Mouse (Mus musculus) C2C12 (cell line): ENCODE data around the gene Kat5.

Experiments
- CEBPB ChIP-seq: IDR thresholded peaks from one replicate; pipeline ENCODE4 v1.6.1; 2011; ENCODE audit warnings: low read depth, mild to moderate bottlenecking, control low read depth, moderate library complexity
- CTCF ChIP-seq: IDR thresholded peaks from one replicate; pipeline ENCODE4 v1.5.1; 2011; ENCODE audit not compliant: control insufficient read depth, insufficient read depth, insufficient read length
- FOSL1 ChIP-seq: IDR thresholded peaks from one replicate; pipeline ENCODE4 v1.8.0; 2011; ENCODE audit warnings: mild to moderate bottlenecking, low read length; ENCODE audit not compliant: poor library complexity, insufficient read depth, severe bottlenecking
- MAX ChIP-seq: IDR thresholded peaks from one replicate; pipeline ENCODE4 v1.6.1; 2011; ENCODE audit warnings: mild to moderate bottlenecking, control low read depth
- MYOD1 ChIP-seq: IDR thresholded peaks from one replicate; pipeline ENCODE4 v1.6.1; 2011; ENCODE audit warnings: low read depth; ENCODE audit not compliant: control insufficient read depth, insufficient read length
- MYOG ChIP-seq: IDR thresholded peaks from one replicate; pipeline ENCODE4 v1.6.1; 2011; ENCODE audit not compliant: control insufficient read depth, insufficient read length; ENCODE audit errors: extremely low read depth
- USF1 ChIP-seq: IDR thresholded peaks from one replicate; pipeline ENCODE4 v1.6.1; 2011; ENCODE audit warnings: low read depth, mild to moderate bottlenecking, control low read depth, moderate library complexity

- TF ChIP-seq CTCF (no peak), USF1 (no peak), FOSL1 (no peak), CEBPB (no peak), MAX (no peak), MYOD1 (no peak), MYOG (no peak)
Measured at GRCm38 (mm10) chr19:5589159-5589558, 20.9 kb downstream of the Kat5 start.
